Mouse (Mus musculus) hindbrain, embryonic 14.5 days (tissue): Measurements from ENCODE around the gene Tmsb10. TPM values are rescaled to one million over a fixed set of nuclear protein-coding genes. Genes with fewer than 3 reads are reported as not detected.

Experiments
- ATAC-seq: fragments of 200-750 bp; cut with Nextera tagmentation; 2 replicates; pipeline ENCODE4 v1.8.0; 2017; ENCODE audit warnings: moderate number of reproducible peaks, mild to moderate bottlenecking, moderate TSS enrichment, moderate library complexity; ENCODE audit not compliant: low FRiP score
- DNase-seq: peaks from one replicate; pipeline ENCODE4 v3.0.0-alpha.2; 2015; ENCODE audit warnings: low spot score
- H3K27ac ChIP-seq: fragments of 300-500 bp; sonication (generic); 2 replicates; pipeline ENCODE4 v1.5.1; 2014; ENCODE audit warnings: mild to moderate bottlenecking, moderate library complexity
- H3K27me3 ChIP-seq: fragments of 300-500 bp; sonication (generic); 2 replicates; pipeline ENCODE4 v1.6.1; 2014; ENCODE audit warnings: mild to moderate bottlenecking, low read length, mixed read lengths; ENCODE audit not compliant: control insufficient read depth, insufficient read depth
- H3K36me3 ChIP-seq: fragments of 300-500 bp; sonication (generic); replicated peaks from 2 replicates; pipeline ENCODE4 v1.6.1; 2014; ENCODE audit not compliant: control insufficient read depth, insufficient read depth
- H3K4me1 ChIP-seq: fragments of 300-500 bp; sonication (generic); replicated peaks from 2 replicates; pipeline ENCODE4 v1.6.1; 2014; ENCODE audit warnings: antibody characterized with exemption, low read length, mixed read lengths; ENCODE audit not compliant: control insufficient read depth, insufficient read depth
- H3K4me2 ChIP-seq: fragments of 300-500 bp; sonication (generic); replicated peaks from 2 replicates; pipeline ENCODE4 v1.6.1; 2014; ENCODE audit warnings: mild to moderate bottlenecking, moderate library complexity
- H3K4me3 ChIP-seq: fragments of 300-500 bp; sonication (generic); replicated peaks from 2 replicates; pipeline ENCODE4 v1.5.1; 2014; ENCODE audit warnings: mild to moderate bottlenecking, low read length
- H3K9ac ChIP-seq: fragments of 300-500 bp; sonication (generic); 2 replicates; pipeline ENCODE4 v1.6.1; 2014
- H3K9me3 ChIP-seq: fragments of 300-500 bp; sonication (generic); 2 replicates; pipeline ENCODE4 v1.6.1; 2016; ENCODE audit warnings: low read length; ENCODE audit not compliant: control insufficient read depth
- WGBS: fragments of 180-500 bp; shearing (Covaris S2); extraction: QIAGEN DNeasy Blood & Tissue Kit; methylation state at CpG from one replicate; pipeline ENCODE4 v1.1.7; 2014; 5-methylcytosine and 5-hydroxymethylcytosine counted together
- polyA plus RNA-seq: library from polyadenylated mRNA; unstranded; fragments of >200 nt; fragmentation: Nextera tagmentation; extraction: Ambion mirVana; gene quantifications from 2 replicates; pipeline ENCODE4 v1.2.1, GENCODE M21; 2014

Tmsb10 gene
- polyA plus RNA-seq, 1 experiment from 2014 or later: 5,854 TPM

- no peaks in the 10 kb centered on the region for H3K9me3 ChIP-seq
- no peak overlapping the region for H3K4me3 ChIP-seq
- H3K4me1 ChIP-seq: no peaks in the 10 kb centered on the region; the same call in 1 of the 2 replicates
- no peak overlapping the region for H3K27ac ChIP-seq
- H3K9ac ChIP-seq: no peak overlapping the region
- WGBS: 87% methylated on average over 4 of the region's 4 CpGs
- DNase-seq (no peak), ATAC-seq (no peak)
- no peak overlapping the region for H3K4me2 ChIP-seq
- H3K27me3 ChIP-seq: no peaks in the 10 kb centered on the region
- no peaks in the 10 kb centered on the region for H3K36me3 ChIP-seq
Measured at GRCm38 (mm10) chr6:72926031-72926430, 32.5 kb downstream of the Tmsb10 start.

- no peak for DNase-seq
- no peaks in the 10 kb centered on the region for H3K36me3 ChIP-seq
- H3K4me1 ChIP-seq: no peaks in the 10 kb centered on the region; the same call in 1 of the 2 replicates
- no peak overlapping the region for H3K4me3 ChIP-seq
- no peak overlapping the region for H3K27ac ChIP-seq
- WGBS: 87% methylated on average over 8 of the region's 8 CpGs
- ATAC-seq: no peak
- H3K9me3 ChIP-seq: no peaks in the 10 kb centered on the region
- no peak overlapping the region for H3K9ac ChIP-seq
- H3K27me3 ChIP-seq: no peaks in the 10 kb centered on the region
- no peak overlapping the region for H3K4me2 ChIP-seq
Measured at GRCm38 (mm10) chr6:72923381-72923780, 35.2 kb downstream of the Tmsb10 start.

GRCm38 (mm10) chr6:72921081-72921480 is 37.5 kb downstream of the Tmsb10 start:
- ATAC-seq: no peak

GRCm38 (mm10) chr6:72918510-72919033 is 40.0 kb downstream of the Tmsb10 start:
- ATAC-seq (no peak), DNase-seq (no peak)
- Histone ChIP-seq H3K4me1 (no peaks in the 10 kb centered on the region), H3K9ac (no peak overlapping the region), H3K36me3 (no peaks in the 10 kb centered on the region), H3K4me2 (no peak overlapping the region), H3K4me3 (no peak overlapping the region), H3K27ac (no peak overlapping the region), H3K9me3 (no peaks in the 10 kb centered on the region), H3K27me3 (no peaks in the 10 kb centered on the region)
- WGBS: 55% methylated on average over 9 of the region's 9 CpGs

More at GRCm38 (mm10) chr6:72921081-72921480, 37.5 kb downstream of the Tmsb10 start:
- Histone ChIP-seq H3K27ac (no peak overlapping the region), H3K4me2 (no peak overlapping the region), H3K4me1 (no peaks in the 10 kb centered on the region), H3K9ac (no peak overlapping the region), H3K27me3 (no peaks in the 10 kb centered on the region), H3K4me3 (no peak overlapping the region), H3K36me3 (no peaks in the 10 kb centered on the region), H3K9me3 (no peaks in the 10 kb centered on the region)
- DNase-seq: no peak
- 95% methylated on average over 3 of the region's 3 CpGs for WGBS

GRCm38 (mm10) chr6:72916330-72916729 is 42.2 kb downstream of the Tmsb10 start:
- 85% methylated on average over 7 of the region's 7 CpGs for WGBS
- Histone ChIP-seq H3K27me3 (no peaks in the 10 kb centered on the region), H3K4me1 (no peaks in the 10 kb centered on the region), H3K9ac (no peak overlapping the region), H3K36me3 (no peaks in the 10 kb centered on the region), H3K4me3 (no peak overlapping the region), H3K4me2 (no peak overlapping the region), H3K9me3 (no peaks in the 10 kb centered on the region), H3K27ac (no peak overlapping the region)
- no peak for DNase-seq
- ATAC-seq: no peak

GRCm38 (mm10) chr6:72914087-72914749 is 44.3 kb downstream of the Tmsb10 start:
- Histone ChIP-seq H3K4me1 (no peaks in the 10 kb centered on the region), H3K27ac (no peak overlapping the region), H3K4me2 (no peak overlapping the region), H3K9me3 (no peaks in the 10 kb centered on the region), H3K36me3 (no peaks in the 10 kb centered on the region), H3K9ac (no peak overlapping the region), H3K27me3 (no peaks in the 10 kb centered on the region), H3K4me3 (no peak overlapping the region)
- DNase-seq (no peak), ATAC-seq (no peak)
- 80% methylated on average over 6 of the region's 6 CpGs for WGBS

- no peak overlapping the region for H3K9ac ChIP-seq
- ATAC-seq (no peak), DNase-seq (no peak)
- WGBS: 62% methylated on average over 4 of the region's 4 CpGs
- no peaks in the 10 kb centered on the region for H3K36me3 ChIP-seq
- H3K4me3 ChIP-seq: no peak overlapping the region
- H3K27me3 ChIP-seq: no peaks in the 10 kb centered on the region
- H3K9me3 ChIP-seq: no peaks in the 10 kb centered on the region
- H3K4me2 ChIP-seq: no peak overlapping the region
- H3K4me1 ChIP-seq: no peaks in the 10 kb centered on the region
- H3K27ac ChIP-seq: no peak overlapping the region
Measured at GRCm38 (mm10) chr6:72911261-72911660, 47.3 kb downstream of the Tmsb10 start.

Other genes with a start within 250 kb of the Tmsb10 start
- 7.2 and 7.3 TPM in 2 replicates for gene Tcf7l1, start 169.5 kb downstream of the Tmsb10 start, polyA plus RNA-seq
- 41.1 and 43.1 TPM in 2 replicates for gene Kcmf1, start 58.8 kb downstream of the Tmsb10 start, polyA plus RNA-seq